Mouse (Mus musculus) CH12.LX (cell line): ENCODE data around the gene Caprin2. TPM values are rescaled to one million over a fixed set of nuclear protein-coding genes. Genes with fewer than 3 reads are reported as not detected.
"Not testable (repeated sequence)": the region's sequence is repeated elsewhere in the genome, so short reads cannot be mapped to it uniquely, and the experiment has no call there.

ENCODE experiments used
- DNase-seq: peaks from one replicate; pipeline ENCODE4 v3.0.0-alpha.2; 2013; ENCODE audit errors: extremely low read depth
- H3K27ac ChIP-seq: 2 replicates; pipeline ENCODE4 v1.5.1; 2012; ENCODE audit warnings: low read depth, mild to moderate bottlenecking, control low read depth, moderate library complexity; ENCODE audit not compliant: insufficient read depth
- H3K27me3 ChIP-seq: replicated peaks from 2 replicates; pipeline ENCODE3; 2012; ENCODE audit warnings: inconsistent platforms
- H3K36me3 ChIP-seq, 2 experiments: replicated peaks in 1 of 2; 2 replicates each; pipeline versions ENCODE3 to v1.6.1; 2012; ENCODE audit warnings: inconsistent platforms in 1 of 2, low read length in 1 of 2, mild to moderate bottlenecking in 1 of 2, mixed read lengths in 1 of 2, moderate library complexity in 1 of 2; ENCODE audit not compliant: control insufficient read depth in 1 of 2, insufficient read depth in 1 of 2
- H3K4me1 ChIP-seq, 2 experiments: 2 replicates each; pipeline ENCODE4 v1.6.1; 2012; ENCODE audit warnings: inconsistent platforms in 1 of 2, moderate library complexity in 1 of 2; ENCODE audit not compliant: insufficient read depth in 2 of 2, control insufficient read depth in 1 of 2
- H3K4me2 ChIP-seq: 2 replicates; pipeline ENCODE4 v1.6.1; 2012; ENCODE audit warnings: low read depth, mild to moderate bottlenecking, control low read depth; ENCODE audit not compliant: poor library complexity, insufficient read depth, severe bottlenecking
- H3K4me3 ChIP-seq, 3 experiments: fragments of 150-350 bp in 1 of 3; sonication (generic) in 1 of 3; replicated peaks in 1 of 3; 2 replicates each; pipeline versions ENCODE3 to v1.5.1; 2011 to 2012; ENCODE audit warnings: low read depth in 2 of 3, low read length in 2 of 3, mild to moderate bottlenecking in 2 of 3, moderate library complexity in 2 of 3, control low read depth in 1 of 3, improper control_type of control experiment in 1 of 3, inconsistent platforms in 1 of 3, mixed read lengths in 1 of 3; ENCODE audit not compliant: poor library complexity in 1 of 3
- H3K79me2 ChIP-seq: replicated peaks from 2 replicates; pipeline ENCODE4 v1.6.1; 2012; ENCODE audit warnings: mild to moderate bottlenecking, moderate library complexity; ENCODE audit not compliant: control insufficient read depth, poor library complexity, insufficient read depth, severe bottlenecking; ENCODE audit errors: extremely low read depth
- H3K9ac ChIP-seq: 2 replicates; pipeline ENCODE4 v1.6.1; 2012; ENCODE audit warnings: low read depth, mild to moderate bottlenecking, control low read depth, moderate library complexity; ENCODE audit not compliant: insufficient read depth
- H3K9me3 ChIP-seq: replicated peaks from 2 replicates; pipeline ENCODE3; 2012; ENCODE audit warnings: low read length, inconsistent platforms, mixed read lengths
- CTCF ChIP-seq, 2 experiments: IDR thresholded peaks in 1 of 2; conservative IDR thresholded peaks in 1 of 2; 2 replicates each; pipeline ENCODE4 v1.5.1; 2011 to 2012; ENCODE audit warnings: low read depth in 2 of 2, low read length in 2 of 2, improper control_type of control experiment in 1 of 2, inconsistent platforms in 1 of 2, mild to moderate bottlenecking in 1 of 2, moderate library complexity in 1 of 2
- E2F4 ChIP-seq: IDR thresholded peaks from 2 replicates; pipeline ENCODE4 v1.6.1; 2011; ENCODE audit warnings: low read depth, low read length, improper control_type of control experiment; ENCODE audit not compliant: insufficient replicate concordance
- ELF1 ChIP-seq: IDR thresholded peaks from 2 replicates; pipeline ENCODE4 v1.6.1; 2014; ENCODE audit warnings: low read depth, mild to moderate bottlenecking, inconsistent platforms, low read length, improper control_type of control experiment
- GABPA ChIP-seq: IDR thresholded peaks from 2 replicates; pipeline ENCODE4 v1.6.1; 2012; ENCODE audit warnings: low read depth, low read length, improper control_type of control experiment, inconsistent platforms; ENCODE audit not compliant: insufficient replicate concordance
- IRF4 ChIP-seq: IDR thresholded peaks from 2 replicates; pipeline ENCODE4 v1.6.1; 2014; ENCODE audit warnings: low read depth, mild to moderate bottlenecking, inconsistent platforms, low read length, improper control_type of control experiment
- MAX ChIP-seq: IDR thresholded peaks from 2 replicates; pipeline ENCODE4 v1.6.1; 2011; ENCODE audit warnings: low read length, improper control_type of control experiment
- MEF2A ChIP-seq: IDR thresholded peaks from 2 replicates; pipeline ENCODE4 v1.6.1; 2014; ENCODE audit warnings: low read depth, mild to moderate bottlenecking, inconsistent platforms, low read length, improper control_type of control experiment, borderline replicate concordance
- MXI1 ChIP-seq: IDR thresholded peaks from 2 replicates; pipeline ENCODE4 v1.6.1; 2011; ENCODE audit warnings: mild to moderate bottlenecking, low read depth, low read length, improper control_type of control experiment
- MYC ChIP-seq: IDR thresholded peaks from 2 replicates; pipeline ENCODE4 v1.6.1; 2011; ENCODE audit warnings: low read depth, mild to moderate bottlenecking, improper control_type of control experiment, low read length
- POLR2A ChIP-seq: IDR thresholded peaks from 2 replicates; pipeline ENCODE4 v1.6.1; 2011; ENCODE audit warnings: low read depth, mild to moderate bottlenecking, improper control_type of control experiment, low read length
- RAD21 ChIP-seq: IDR thresholded peaks from 2 replicates; pipeline ENCODE4 v1.6.1; 2011; ENCODE audit warnings: low read depth, mild to moderate bottlenecking, low read length, improper control_type of control experiment, moderate library complexity
- SIN3A ChIP-seq: IDR thresholded peaks from 2 replicates; pipeline ENCODE4 v1.6.1; 2012; ENCODE audit warnings: low read length, improper control_type of control experiment, inconsistent platforms
- SMC3 ChIP-seq: IDR thresholded peaks from 2 replicates; pipeline ENCODE4 v1.6.1; 2011; ENCODE audit warnings: low read depth, low read length, improper control_type of control experiment
- TCF12 ChIP-seq: IDR thresholded peaks from 2 replicates; pipeline ENCODE4 v1.6.1; 2014; ENCODE audit warnings: low read depth, mild to moderate bottlenecking, inconsistent platforms, low read length, improper control_type of control experiment
- ZKSCAN1 ChIP-seq: IDR thresholded peaks from 2 replicates; pipeline ENCODE4 v1.6.1; 2012; ENCODE audit warnings: low read depth, inconsistent platforms, low read length, improper control_type of control experiment, borderline replicate concordance
- ZMIZ1 ChIP-seq: IDR thresholded peaks from 2 replicates; pipeline ENCODE4 v1.6.1; 2012; ENCODE audit warnings: low read depth, mild to moderate bottlenecking, inconsistent platforms, low read length, improper control_type of control experiment
- ZNF384 ChIP-seq: IDR thresholded peaks from 2 replicates; pipeline ENCODE4 v1.6.1; 2012; ENCODE audit warnings: low read depth, low read length, improper control_type of control experiment, inconsistent platforms
- dilution Hi-C: fragments of 300-500 bp; cut with MboI; formaldehyde crosslinking; loops from 2 replicates; pipeline ENCODE4 v1.14.3; 2020; ENCODE audit warnings: low sequenced_read_pairs; ENCODE audit not compliant: extremely low pct_unique_long_range_greater_than_20kb, extremely low pct_ligation_motif_present
- in situ Hi-C: fragments of 300-500 bp; cut with MboI; formaldehyde crosslinking; loops from 3 replicates; pipeline ENCODE4 v1.14.3; 2019; ENCODE audit warnings: low sequenced_read_pairs, low pct_ligation_motif_present, low pct_unique_long_range_greater_than_20kb, mixed read lengths
- polyA plus RNA-seq: library from polyadenylated mRNA; unstranded; fragments of >175 nt; gene quantifications from 2 replicates; pipeline ENCODE4 v1.2.1, GENCODE M21; 2012; ENCODE audit warnings: low read depth; ENCODE audit not compliant: insufficient read length
- total RNA-seq, 2 experiments: library from RNA; depleted of rRNA; stranded (reverse); fragments of 300-350 nt in 1 of 2; fragments of >200 nt in 1 of 2; gene quantifications; 2 replicates each; pipeline ENCODE4 v1.2.3; 2012 to 2014

Caprin2 gene
- total and polyA plus RNA-seq, 3 experiments, result 0.93 to 3.2 (median 2.0) TPM

DNA sequence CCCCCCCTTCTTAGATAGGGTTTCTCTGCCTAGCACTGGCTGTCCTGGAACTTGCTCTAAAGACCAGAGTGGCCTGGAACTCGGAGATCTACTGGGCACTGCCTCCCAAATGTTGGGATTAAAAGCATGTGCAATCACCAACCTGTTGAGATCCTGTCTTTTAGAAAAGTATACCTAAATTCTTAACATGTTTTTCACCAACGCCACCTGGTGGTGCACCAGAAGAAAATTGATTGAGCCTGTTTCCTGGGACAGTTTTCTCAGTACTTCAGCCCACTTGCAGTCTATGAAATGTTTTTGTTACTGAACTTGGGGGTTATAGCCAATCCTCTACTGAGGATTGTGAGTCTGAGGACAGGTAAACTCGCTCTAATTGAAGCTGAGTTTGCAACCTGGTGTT, 20.8 kb upstream of the Caprin2 start:
- H3K27me3 ChIP-seq, result no peaks in the 10 kb centered on the region
- no peak overlapping the region for H3K4me2 ChIP-seq
- H3K4me1 ChIP-seq, result peaks cover 0 to 6% of the 10 kb centered on the region in 2 experiments; a peak in 1 of 4 replicates
- no peak overlapping the region for H3K27ac ChIP-seq
- no peak overlapping the region for H3K4me3 ChIP-seq
- in situ Hi-C loops (loop anchor here (5.0 to 25.0 kb wide), 4 partner anchors 92 to 702 kb away; partner anchors contain the start of gene Ergic2), dilution Hi-C loops (no loop called here)
- no peaks in the 10 kb centered on the region for H3K9me3 ChIP-seq
- no peak for DNase-seq
- H3K9ac ChIP-seq, result no peak overlapping the region
- no peaks in the 10 kb centered on the region for H3K79me2 ChIP-seq
- TF ChIP-seq POLR2A (no peak), CTCF (conservative IDR thresholded peaks at IDR 0.05 in 1 of 2, IDR thresholded peaks at IDR 0.05 in 1 of 2; ENCODE audit: low read depth in 2 of 2, low read length in 2 of 2) (peak; percentile 39 to 72), SMC3 (peak; percentile 52), RAD21 (peak; percentile 44)
- peaks cover 0 to 20% of the 10 kb centered on the region in 2 experiments for H3K36me3 ChIP-seq

DNA sequence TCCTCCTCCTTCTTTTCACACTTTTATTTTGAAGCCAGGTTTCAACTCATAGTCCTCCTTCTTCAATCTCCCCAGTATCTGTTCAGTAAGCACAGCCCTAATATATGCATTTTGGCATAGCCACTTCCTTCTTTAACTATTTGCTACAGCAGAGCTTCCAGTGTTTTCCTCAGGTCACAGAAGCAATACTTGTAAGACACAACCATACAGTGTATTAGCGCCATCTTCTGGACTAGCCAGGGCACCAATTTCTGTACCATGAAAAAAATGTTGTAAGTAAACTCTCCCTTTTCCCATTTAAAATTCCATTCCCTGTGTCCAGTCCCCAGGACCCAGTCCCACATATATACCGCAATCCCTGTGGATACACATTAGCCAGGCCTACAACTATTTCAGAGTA, 17.9 kb upstream of the Caprin2 start:
- Histone ChIP-seq H3K36me3 (peaks cover 0 to 3% of the 10 kb centered on the region in 2 experiments), H3K79me2 (no peaks in the 10 kb centered on the region), H3K4me3 (no peak overlapping the region), H3K27me3 (no peaks in the 10 kb centered on the region), H3K4me1 (peaks cover 0 to 6% of the 10 kb centered on the region in 2 experiments; a peak in 1 of 4 replicates), H3K9ac (no peak overlapping the region), H3K27ac (no peak overlapping the region), H3K4me2 (no peak overlapping the region), H3K9me3 (no peaks in the 10 kb centered on the region)
- TF ChIP-seq MAX, result no peak
- TF ChIP-seq RAD21, result peak; percentile 94
- no peak for TF ChIP-seq E2F4
- TF ChIP-seq MEF2A, result peak; percentile 19; the same call in 1 of the 2 replicates
- TF ChIP-seq ZKSCAN1, result no peak
- TF ChIP-seq MYC, result no peak
- TF ChIP-seq ELF1, result peak; percentile 72
- no peak for TF ChIP-seq SIN3A
- TF ChIP-seq MXI1, result no peak
- TF ChIP-seq ZMIZ1, result no peak
- TF ChIP-seq CTCF (conservative IDR thresholded peaks at IDR 0.05 in 1 of 2, IDR thresholded peaks at IDR 0.05 in 1 of 2; ENCODE audit: low read depth in 2 of 2, low read length in 2 of 2), result peak; percentile 59 to 92
- peak; percentile 84 for TF ChIP-seq ZNF384
- peak; percentile 78 for TF ChIP-seq SMC3
- TF ChIP-seq GABPA, result no peak
- no peak for TF ChIP-seq TCF12
- no peak for TF ChIP-seq IRF4
- in situ Hi-C loops, result loop anchor here (10.0 to 25.0 kb wide), 3 partner anchors 89 to 699 kb away; partner anchors contain the start of gene Ergic2
- peak; percentile 77 for DNase-seq
- dilution Hi-C loops, result no loop called here

DNA sequence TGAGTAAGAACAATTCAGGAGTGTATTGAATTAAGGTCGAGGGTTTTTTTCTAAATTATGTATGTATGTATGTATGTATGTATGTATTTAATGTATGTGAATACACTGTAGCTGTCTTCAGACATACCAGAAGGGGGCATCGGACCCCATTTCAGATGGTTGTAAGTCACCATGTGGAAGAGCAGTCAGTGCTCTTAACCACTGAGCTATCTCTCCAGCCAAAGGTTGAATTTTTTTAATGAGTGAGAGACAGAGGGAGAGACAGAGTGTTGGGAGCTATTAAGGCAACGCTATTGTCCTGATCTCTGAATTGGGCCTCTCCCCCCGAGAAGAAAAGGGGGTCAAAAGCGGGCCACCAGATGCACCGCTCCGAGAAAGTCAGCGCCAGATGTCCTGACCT, 15.9 kb upstream of the Caprin2 start:
- H3K9ac ChIP-seq, H3K4me3 ChIP-seq, H3K4me2 ChIP-seq, H3K4me1 ChIP-seq, H3K9me3 ChIP-seq, dilution Hi-C loops, DNase-seq, H3K27me3 ChIP-seq, H3K79me2 ChIP-seq, H3K36me3 ChIP-seq, H3K27ac ChIP-seq: not testable (repeated sequence)
- in situ Hi-C loops, result loop anchor here (10.0 to 25.0 kb wide), 3 partner anchors 87 to 697 kb away; partner anchors contain the start of gene Ergic2
